Mouse (Mus musculus) liver, adult 2 months (tissue): Measurements from ENCODE around the gene Taz. TPM values are rescaled to one million over a fixed set of nuclear protein-coding genes. Genes with fewer than 3 reads are reported as not detected.

Experiments used
- DNase-seq: peaks from one replicate; pipeline ENCODE4 v3.0.0-alpha.2; 2011; ENCODE audit warnings: low read depth, low spot score; ENCODE audit errors: extremely low read depth
- H3K27ac ChIP-seq: fragments of 200-500 bp; replicated peaks from 2 replicates; pipeline ENCODE4 v1.5.1; 2012; ENCODE audit warnings: low read depth, mild to moderate bottlenecking, control low read depth, inconsistent platforms, low read length; ENCODE audit not compliant: insufficient read depth
- H3K27me3 ChIP-seq: fragments of 200-500 bp; 2 replicates; pipeline ENCODE4 v1.6.1; 2012; ENCODE audit warnings: mild to moderate bottlenecking, moderate library complexity, low read length, inconsistent platforms; ENCODE audit not compliant: control insufficient read depth, insufficient read depth
- H3K36me3 ChIP-seq: fragments of 200-500 bp; 2 replicates; pipeline ENCODE4 v1.6.1; 2012; ENCODE audit warnings: low read length, inconsistent platforms; ENCODE audit not compliant: control insufficient read depth, insufficient read depth
- H3K4me1 ChIP-seq: fragments of 200-500 bp; 2 replicates; pipeline ENCODE4 v1.6.1; 2011; ENCODE audit warnings: low read length; ENCODE audit not compliant: control insufficient read depth, insufficient read depth
- H3K4me3 ChIP-seq: fragments of 200-500 bp; 2 replicates; pipeline ENCODE4 v1.5.1; 2011; ENCODE audit warnings: low read depth, mild to moderate bottlenecking, control low read depth, low read length, moderate library complexity; ENCODE audit not compliant: insufficient read depth
- H3K79me2 ChIP-seq: fragments of 200-500 bp; 2 replicates; pipeline ENCODE4 v1.6.1; 2012; ENCODE audit warnings: inconsistent platforms, mild to moderate bottlenecking, low read length, moderate library complexity; ENCODE audit not compliant: control insufficient read depth, insufficient read depth
- H3K9ac ChIP-seq: fragments of 200-500 bp; 2 replicates; pipeline ENCODE4 v1.6.1; 2012; ENCODE audit warnings: low read depth, mild to moderate bottlenecking, control low read depth, inconsistent platforms, low read length
- CTCF ChIP-seq: fragments of 200-500 bp; IDR thresholded peaks from 2 replicates; pipeline ENCODE4 v1.5.1; 2011; ENCODE audit warnings: low read depth, low read length, control low read depth
- POLR2A ChIP-seq: fragments of 200-500 bp; IDR thresholded peaks from 2 replicates; pipeline ENCODE4 v1.6.1; 2011; ENCODE audit warnings: low read length, control low read depth; ENCODE audit not compliant: insufficient read depth; ENCODE audit errors: extremely low read depth
- WGBS: fragments of 180-500 bp; shearing (Covaris S2); methylation state at CpG from one replicate; pipeline ENCODE4 v1.1.7; 2018; 5-methylcytosine and 5-hydroxymethylcytosine counted together
- polyA plus RNA-seq: library from polyadenylated mRNA; depleted of rRNA; stranded (reverse); fragments of >200 nt; gene quantifications from 2 replicates; pipeline ENCODE4 v1.2.3, GENCODE M21; 2012
- total RNA-seq: library from RNA; depleted of rRNA; stranded (reverse); fragments of >200 nt; gene quantifications from 2 replicates; pipeline ENCODE4 v1.2.3, GENCODE M21; 2014

The Taz gene
- total and polyA plus RNA-seq, 2 experiments = 37.2 to 53.9 TPM

- H3K27ac ChIP-seq = peak within 1 kb of the TSS; percentile 68
- H3K36me3 ChIP-seq = peaks cover 3% of the 10 kb centered on the region; the same call in 1 of the 2 replicates
- 11% methylated on average over 39 of the region's 39 CpGs for WGBS
- H3K27me3 ChIP-seq = no peaks in the 10 kb centered on the region
- peak; percentile 91 for DNase-seq
- TF ChIP-seq CTCF (no peak), POLR2A (0 out of 2 replicates have a peak, but pooled peaks have one; percentile 49)
- H3K4me3 ChIP-seq = peak within 1 kb of the TSS; percentile 83
- H3K4me1 ChIP-seq = peaks cover 5% of the 10 kb centered on the region; the same call in 1 of the 2 replicates
- no peaks in the 10 kb centered on the region for H3K79me2 ChIP-seq
- peak within 1 kb of the TSS; percentile 82 for H3K9ac ChIP-seq
These were observed 27.4 kb upstream of the Taz start, which contains the start of gene Emd for GRCm38 (mm10) chrX:74254153-74254887. Gene Emd (plus strand): TSS chrX:74254687.

GRCm38 (mm10) chrX:74254888-74255565 is 26.7 kb upstream of the Taz start:
- Histone ChIP-seq H3K4me3 (peak overlapping the region; percentile 83), H3K9ac (peak overlapping the region; percentile 82), H3K4me1 (peaks cover 4% of the 10 kb centered on the region; the same call in 1 of the 2 replicates), H3K27me3 (no peaks in the 10 kb centered on the region), H3K36me3 (peaks cover 3% of the 10 kb centered on the region; the same call in 1 of the 2 replicates), H3K27ac (peak overlapping the region; percentile 68), H3K79me2 (no peaks in the 10 kb centered on the region)
- 3% methylated on average over 28 of the region's 31 CpGs for WGBS
- TF ChIP-seq POLR2A = no peak
- no peak for TF ChIP-seq CTCF
- no peak for DNase-seq

GRCm38 (mm10) chrX:74257746-74258145 is 24.0 kb upstream of the Taz start:
- H3K9ac ChIP-seq = no peak overlapping the region
- H3K27ac ChIP-seq = no peak overlapping the region
- TF ChIP-seq CTCF = no peak
- H3K36me3 ChIP-seq = peaks cover 3% of the 10 kb centered on the region; the same call in 1 of the 2 replicates
- H3K4me3 ChIP-seq = no peak overlapping the region
- no peaks in the 10 kb centered on the region for H3K79me2 ChIP-seq
- WGBS = 97% methylated on average over 3 of the region's 3 CpGs
- no peaks in the 10 kb centered on the region for H3K27me3 ChIP-seq
- 0 out of 2 replicates have a peak, but pooled peaks cover 3% of the 10 kb centered on the region for H3K4me1 ChIP-seq
- DNase-seq = no peak

GRCm38 (mm10) chrX:74269736-74270061 is 12.0 kb upstream of the Taz start:
- H3K36me3 ChIP-seq = peaks cover 14% of the 10 kb centered on the region
- DNase-seq = no peak
- H3K27me3 ChIP-seq = no peaks in the 10 kb centered on the region
- peak overlapping the region; percentile 93 for H3K27ac ChIP-seq
- peak overlapping the region; percentile 70 for H3K4me3 ChIP-seq
- no peaks in the 10 kb centered on the region for H3K79me2 ChIP-seq
- H3K9ac ChIP-seq = peak overlapping the region; percentile 77
- peaks cover 3% of the 10 kb centered on the region; the same call in 1 of the 2 replicates for H3K4me1 ChIP-seq
- WGBS = 24% methylated on average over 3 of the region's 3 CpGs
- no peak for TF ChIP-seq CTCF
- TF ChIP-seq POLR2A = no peak

GRCm38 (mm10) chrX:74270062-74270901 is 11.4 kb upstream of the Taz start, which contains the start of gene Rpl10:
Gene Rpl10 (plus strand): TSS chrX:74270812.
- H3K36me3 ChIP-seq = peaks cover 14% of the 10 kb centered on the region
- H3K9ac ChIP-seq = peak within 1 kb of the TSS; percentile 92
- H3K27me3 ChIP-seq = no peaks in the 10 kb centered on the region
- WGBS = under 1% methylated on average over 42 of the region's 42 CpGs
- TF ChIP-seq POLR2A (peak; percentile 84), CTCF (0 out of 2 replicates have a peak, but pooled peaks have one; percentile 1)
- peaks cover 3% of the 10 kb centered on the region; the same call in 1 of the 2 replicates for H3K4me1 ChIP-seq
- H3K79me2 ChIP-seq = no peaks in the 10 kb centered on the region
- H3K27ac ChIP-seq = peak within 1 kb of the TSS; percentile 99
- H3K4me3 ChIP-seq = peak within 1 kb of the TSS; percentile 98
- DNase-seq = peak; percentile 94
